Mouse (Mus musculus): ENCODE measurements around the gene Ddo. TPM values are rescaled to one million over a fixed set of nuclear protein-coding genes. Genes with fewer than 3 reads are reported as not detected.
A peak's percentile ranks its signal among the peaks of the same experiment; 100 is the strongest.

Ddo gene
- polyA plus RNA-seq, 1 experiment from 2014 or later: 1.5 TPM

- Histone ChIP-seq H3K4me2 (no peak overlapping the region), H3K4me1 (replicated peaks) (peaks cover 34% of the 10 kb centered on the region), H3K9me3 (no peaks in the 10 kb centered on the region), H3K9ac (no peak overlapping the region), H3K4me3 (no peak overlapping the region), H3K36me3 (no peaks in the 10 kb centered on the region), H3K27ac (no peak overlapping the region), H3K27me3 (no peaks in the 10 kb centered on the region)
- WGBS: 46% methylated on average over 4 of the region's 4 CpGs
- no peak for ATAC-seq (ENCODE audit: low FRiP score)
Observed at GRCm38 (mm10) chr10:40725066-40725465, 95.3 kb downstream of the Ddo start.

GRCm38 (mm10) chr10:40725471-40725870 lies 95.7 kb downstream of the Ddo start:
- Histone ChIP-seq H3K4me2 (no peak overlapping the region), H3K9me3 (no peaks in the 10 kb centered on the region), H3K4me3 (no peak overlapping the region), H3K27me3 (no peaks in the 10 kb centered on the region), H3K4me1 (replicated peaks) (peaks cover 34% of the 10 kb centered on the region), H3K36me3 (no peaks in the 10 kb centered on the region), H3K9ac (no peak overlapping the region), H3K27ac (no peak overlapping the region)
- WGBS: 85% methylated on average over 4 of the region's 4 CpGs
- ATAC-seq (ENCODE audit: low FRiP score): no peak

- no peak for ATAC-seq (ENCODE audit: low FRiP score)
- Histone ChIP-seq H3K4me1 (replicated peaks) (peaks cover 34% of the 10 kb centered on the region), H3K36me3 (no peaks in the 10 kb centered on the region), H3K27me3 (no peaks in the 10 kb centered on the region), H3K4me3 (no peak overlapping the region), H3K27ac (peak overlapping the region; percentile 58), H3K9ac (no peak overlapping the region), H3K4me2 (no peak overlapping the region), H3K9me3 (no peaks in the 10 kb centered on the region)
- WGBS: 42% methylated on average over 11 of the region's 11 CpGs
Observed at GRCm38 (mm10) chr10:40726288-40726902, 96.6 kb downstream of the Ddo start.

GRCm38 (mm10) chr10:40726989-40727388 lies 97.2 kb downstream of the Ddo start:
- Histone ChIP-seq H3K4me1 (replicated peaks) (peaks cover 34% of the 10 kb centered on the region), H3K27ac (peak overlapping the region; percentile 56), H3K4me3 (no peak overlapping the region), H3K9ac (no peak overlapping the region), H3K9me3 (no peaks in the 10 kb centered on the region), H3K4me2 (no peak overlapping the region), H3K36me3 (no peaks in the 10 kb centered on the region), H3K27me3 (no peaks in the 10 kb centered on the region)
- WGBS: 19% methylated on average over 5 of the region's 5 CpGs
- peak; percentile 63 for ATAC-seq (ENCODE audit: low FRiP score)

GRCm38 (mm10) chr10:40730200-40730599 lies 100.4 kb downstream of the Ddo start:
- no peak overlapping the region for H3K27ac ChIP-seq

More at GRCm38 (mm10) chr10:40730200-40730599, 100.4 kb downstream of the Ddo start:
- 80% methylated on average over 5 of the region's 5 CpGs for whole genome bisulfite sequencing
- Histone ChIP-seq H3K9ac (no peak overlapping the region), H3K4me3 (no peak overlapping the region), H3K4me1 (replicated peaks) (peaks cover 19% of the 10 kb centered on the region), H3K9me3 (no peaks in the 10 kb centered on the region), H3K4me2 (no peak overlapping the region), H3K27me3 (no peaks in the 10 kb centered on the region), H3K36me3 (no peaks in the 10 kb centered on the region)
- no peak for ATAC-seq (ENCODE audit: low FRiP score)

Other genes starting within 250 kb of the Ddo start
- gene Slc22a16, start 59.7 kb upstream of the Ddo start, polyA plus RNA-seq (2015; fragmentation: Nextera tagmentation; extraction: Ambion mirVana): not detected in 2 replicates
- gene Mettl24, start 53.3 kb downstream of the Ddo start, polyA plus RNA-seq (2015; fragmentation: Nextera tagmentation; extraction: Ambion mirVana): 0.58 and 0.64 TPM in 2 replicates

All from hindbrain, embryonic 13.5 days (tissue).